Mouse (Mus musculus) embryonic fibroblast, embryonic 13.5 days (primary cell): ENCODE measurements around the gene Gm20538.

Experiments
- CTCF ChIP-seq: IDR thresholded peaks from 2 replicates; pipeline ENCODE4 v1.5.1; 2011; ENCODE audit warnings: mild to moderate bottlenecking, control low read depth, low read length, moderate library complexity, borderline replicate concordance; ENCODE audit not compliant: insufficient read depth
- POLR2A ChIP-seq: IDR thresholded peaks from 2 replicates; pipeline ENCODE4 v1.6.1; 2011; ENCODE audit warnings: low read depth, mild to moderate bottlenecking, control low read depth, low read length, moderate library complexity

GRCm38 (mm10) chr19:44513054-44513833, 39.4 kb downstream of the Gm20538 start:
- no peak for TF ChIP-seq CTCF
- TF ChIP-seq POLR2A: no peak
